Mouse (Mus musculus): ENCODE measurements around the gene Snx30. TPM values are rescaled to one million over a fixed set of nuclear protein-coding genes. Genes with fewer than 3 reads are reported as not detected.

The Snx30 gene
- total RNA-seq (2023) = 25.1 TPM

GRCm38 (mm10) chr4:59805181-59805967 is at the start of gene Snx30:
Snx30 (plus strand) TSS chr4:59805840.

GRCm38 (mm10) chr4:59801489-59801888 is 4.2 kb upstream of the Snx30 start, which contains the start of gene Inip:
Inip (minus strand) TSS chr4:59801589.

GRCm38 (mm10) chr4:59914608-59915403 is 109.2 kb downstream of the Snx30 start, which contains the start of gene Slc46a2:
Slc46a2 (minus strand) TSS chr4:59915056.

Other genes with a start within 250 kb of the Snx30 start
- 24.3 TPM for gene Hsdl2, start 224.3 kb upstream of the Snx30 start, total RNA-seq (2023)
- gene E130308A19Rik, start 179.6 kb upstream of the Snx30 start, total RNA-seq (2023) = 11.3 TPM
- 28.0 TPM for gene Inip, start 4.3 kb upstream of the Snx30 start, total RNA-seq (2023)
- not detected for gene Slc46a2, start 109.2 kb downstream of the Snx30 start, total RNA-seq (2023)
- not detected for gene Mup4, start 154.9 kb downstream of the Snx30 start, total RNA-seq (2023)
- gene Mup6, start 158.5 kb downstream of the Snx30 start, total RNA-seq (2023) = not detected

Data from CD8-positive naive resting alpha-beta T cell, adult 57 days (primary cell).